Mouse (Mus musculus) spleen, adult 2 months (tissue): Measurements from ENCODE around the gene Rdh16f1.

Source experiments
- CTCF ChIP-seq: fragments of 200-500 bp; IDR thresholded peaks from 2 replicates; pipeline ENCODE4 v1.5.1; 2011; ENCODE audit warnings: mild to moderate bottlenecking, inconsistent platforms; ENCODE audit not compliant: insufficient read depth, insufficient read length, insufficient replicate concordance; ENCODE audit errors: extremely low read depth
- POLR2A ChIP-seq: fragments of 200-500 bp; IDR thresholded peaks from 2 replicates; pipeline ENCODE4 v1.6.1; 2011; ENCODE audit warnings: low read depth, low read length, inconsistent platforms

GRCm38 (mm10) chr10:127838539-127838938 is 79.0 kb downstream of the Rdh16f1 start:
- TF ChIP-seq POLR2A (no peak), CTCF (no peak)
